In the genomic region with DNA sequence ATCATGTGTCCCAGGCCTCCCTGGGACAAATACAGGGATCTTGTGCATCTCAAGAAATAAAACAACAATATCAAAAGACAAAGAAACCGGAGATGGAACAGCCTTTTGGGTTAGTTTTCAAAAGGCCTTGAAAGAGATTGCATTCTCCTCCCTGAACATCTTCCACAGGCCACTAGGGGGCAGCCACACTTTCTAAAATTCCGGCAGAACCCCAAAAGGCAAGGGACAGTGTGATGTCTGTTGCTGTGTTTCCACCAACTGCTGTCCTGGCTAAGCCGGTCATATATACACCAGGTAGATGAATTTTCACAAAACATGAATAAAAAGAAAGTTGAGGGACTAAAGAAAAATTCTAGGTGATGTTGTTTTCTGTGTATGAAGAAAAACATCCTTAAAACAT, we compare ENCODE assay signal across 9 mouse cellular contexts. TPM values are rescaled to one million over a fixed set of nuclear protein-coding genes. Genes with fewer than 3 reads are reported as not detected.
DNase-seq lines count a peak whose midpoint lies in the region; ATAC-seq and TF ChIP-seq lines count a peak whose summit lies in the region.
"Had no signal": no experiment of that assay in that cellular context is flagged by ENCODE, and none has a peak within 500 bp of the region (broad histone marks: within the 10 kb centered on the region; RNA-seq: fewer than 3 reads in every experiment).

No protein-coding gene starts in this region.

- H3K9ac ChIP-seq in intestine, embryonic 14.5 days (ENCODE audit: low read length) = no peak overlapping the region
- H3K9ac ChIP-seq in intestine, embryonic 15.5 days = no peak overlapping the region
- no peak overlapping the region for H3K9ac ChIP-seq in ES-E14 (ENCODE audit: insufficient read depth, low read depth, low read length, poor library complexity, severe bottlenecking)
- H3K9ac ChIP-seq: liver, embryonic 15.5 days had no signal

- H3K4me1 ChIP-seq in intestine, embryonic 14.5 days (replicated peaks; ENCODE audit: control insufficient read depth, insufficient read depth, low read length) = no peaks in the 10 kb centered on the region
- H3K4me1 ChIP-seq in intestine, embryonic 15.5 days (replicated peaks) = no peaks in the 10 kb centered on the region
- no peaks in the 10 kb centered on the region for H3K4me1 ChIP-seq in ES-E14 (ENCODE audit: control insufficient read depth in 2 of 2, insufficient read depth in 2 of 2, low read length in 2 of 2, poor library complexity in 1 of 2)
- H3K4me1 ChIP-seq: liver, embryonic 15.5 days had no signal

- ATAC-seq in intestine, embryonic 14.5 days (replicated peaks; ENCODE audit: low FRiP score, low TSS enrichment, low read depth) = no peak
- ATAC-seq in intestine, embryonic 15.5 days = no peak

- peak; percentile 76 for DNase-seq in intestine, embryonic 14.5 days (ENCODE audit: low spot score)
- peak; percentile 28 for DNase-seq in ES-E14 (ENCODE audit: low read depth, low spot score)
- peak; percentile 2 for DNase-seq in c-Kit-positive CD71-negative TER-119-negative erythroid progenitor cells, embryonic 14.5 days (ENCODE audit: low read depth)
- peak; percentile 47 for DNase-seq in forelimb bud, embryonic 11.5 days (ENCODE audit: low read depth, low spot score)
- peak; percentile 9 for DNase-seq in layer of hippocampus, adult 9-11 months
- DNase-seq in mesoderm, embryonic 11.5 days (ENCODE audit: low read depth, low spot score) = peak; percentile 57
- DNase-seq in yolk sac, embryonic 10.5 days (ENCODE audit: low spot score) = peak; percentile 4

- H3K27me3 ChIP-seq in intestine, embryonic 14.5 days (replicated peaks; ENCODE audit: control insufficient read depth, insufficient read depth, low read length) = no peaks in the 10 kb centered on the region
- H3K27me3 ChIP-seq in intestine, embryonic 15.5 days (replicated peaks) = no peaks in the 10 kb centered on the region
- H3K27me3 ChIP-seq: liver, embryonic 15.5 days had no signal

- no peak overlapping the region for H3K4me2 ChIP-seq in intestine, embryonic 14.5 days (ENCODE audit: low read length)
- H3K4me2 ChIP-seq in intestine, embryonic 15.5 days (replicated peaks) = no peak overlapping the region
- H3K4me2 ChIP-seq: liver, embryonic 15.5 days had no signal

- H3K27ac ChIP-seq in intestine, embryonic 14.5 days (ENCODE audit: low read depth) = no peak overlapping the region
- H3K27ac ChIP-seq in intestine, embryonic 15.5 days = no peak overlapping the region
- no peak overlapping the region for H3K27ac ChIP-seq in ES-E14 (ENCODE audit: insufficient read depth, low read depth, low read length, poor library complexity, severe bottlenecking)
- H3K27ac ChIP-seq: liver, embryonic 15.5 days had no signal

- no peaks in the 10 kb centered on the region for H3K36me3 ChIP-seq in intestine, embryonic 14.5 days (ENCODE audit: control insufficient read depth, insufficient read depth, low read length)
- H3K36me3 ChIP-seq in intestine, embryonic 15.5 days = no peaks in the 10 kb centered on the region
- H3K36me3 ChIP-seq in ES-E14 (ENCODE audit: control insufficient read depth, insufficient read depth, low read length, poor library complexity, severe bottlenecking) = no peaks in the 10 kb centered on the region
- H3K36me3 ChIP-seq: liver, embryonic 15.5 days had no signal

- no peaks in the 10 kb centered on the region for H3K9me3 ChIP-seq in intestine, embryonic 14.5 days (ENCODE audit: control insufficient read depth, low read length)
- H3K9me3 ChIP-seq in intestine, embryonic 15.5 days = no peaks in the 10 kb centered on the region
- H3K9me3 ChIP-seq in ES-E14 (ENCODE audit: control insufficient read depth, insufficient read depth, low read depth, low read length) = no peaks in the 10 kb centered on the region
- H3K9me3 ChIP-seq: liver, embryonic 15.5 days had no signal

- in situ Hi-C loops in ES-E14 (cut with MboI; ENCODE audit: low sequenced_read_pairs in 2 of 2, unreplicated experiment in 2 of 2) = no loop called here

- WGBS in intestine, embryonic 14.5 days = 21% methylated on average over 3 of the region's 3 CpGs
- WGBS in intestine, embryonic 15.5 days = 20% methylated on average over 3 of the region's 3 CpGs

- no peak overlapping the region for H3K4me3 ChIP-seq in intestine, embryonic 14.5 days (ENCODE audit: low read depth, low read length)
- no peak overlapping the region for H3K4me3 ChIP-seq in intestine, embryonic 15.5 days (replicated peaks)
- no peak overlapping the region for H3K4me3 ChIP-seq in ES-E14 (ENCODE audit: insufficient read depth in 1 of 2, low read depth in 1 of 2, low read length in 2 of 2, poor library complexity in 1 of 2, severe bottlenecking in 1 of 2)
- H3K4me3 ChIP-seq: liver, embryonic 15.5 days had no signal

TF ChIP-seq in ES-E14, 5 proteins besides CTCF, POLR2A, EP300 and RAD21:
- TF ChIP-seq ZC3H11A (IDR thresholded peaks at IDR 0.05; ENCODE audit: borderline replicate concordance, low read depth, low read length) (no peak), CHD2 (IDR thresholded peaks at IDR 0.05; ENCODE audit: low read depth, low read length) (no peak), MAFK (IDR thresholded peaks at IDR 0.05; ENCODE audit: insufficient read depth, low read depth, low read length) (no peak), ZNF384 (IDR thresholded peaks at IDR 0.05; ENCODE audit: low read depth, low read length) (no peak), HCFC1 (IDR thresholded peaks at IDR 0.05; ENCODE audit: borderline replicate concordance, insufficient read depth, low read length) (no peak)

RNA-seq across cellular contexts. Expression of a gene that starts 46.3 kb away (rescaled TPM):
- polyA plus RNA-seq in intestine, embryonic 14.5 days (2014; fragmentation: Nextera tagmentation; extraction: Ambion mirVana) = 0.15 and 0.22 TPM in 2 replicates
- polyA plus RNA-seq in intestine, embryonic 15.5 days (2015; fragmentation: Nextera tagmentation; extraction: Ambion mirVana) = 0.28 and 0.39 TPM in 2 replicates
- total RNA-seq in ES-E14 (2012; rRNA removed) = 0.09 and 0.21 TPM in 2 replicates
- polyA plus RNA-seq: liver, embryonic 15.5 days had no signal

Comparison
In these comparisons a context has a peak if more than half of its experiments do, and no peak if none do; other contexts are left out.
1. DNase-seq: peak in every context shown above with its lines; median percentile 76 in intestine, embryonic 14.5 days; 57 in mesoderm, embryonic 11.5 days; 47 in forelimb bud, embryonic 11.5 days; 28 in ES-E14; 9 in layer of hippocampus, adult 9-11 months; 4 in yolk sac, embryonic 10.5 days; 2 in c-Kit-positive CD71-negative TER-119-negative erythroid progenitor cells, embryonic 14.5 days.